Mouse (Mus musculus) midbrain, embryonic 11.5 days (tissue): ENCODE data around the gene Cfap46. TPM values are rescaled to one million over a fixed set of nuclear protein-coding genes. Genes with fewer than 3 reads are reported as not detected.

ENCODE experiments used
- ATAC-seq: fragments of 200-750 bp; cut with Nextera tagmentation; 2 replicates; pipeline ENCODE4 v1.8.0; 2017; ENCODE audit warnings: moderate TSS enrichment, moderate library complexity; ENCODE audit not compliant: low FRiP score
- DNase-seq: peaks from one replicate; pipeline ENCODE4 v3.0.0; 2015; ENCODE audit warnings: low spot score; ENCODE audit errors: missing footprints
- H3K27ac ChIP-seq: fragments of 300-500 bp; sonication (generic); 2 replicates; pipeline ENCODE4 v1.5.1; 2014; ENCODE audit warnings: low read depth, low read length
- H3K27me3 ChIP-seq: fragments of 300-500 bp; sonication (generic); 2 replicates; pipeline ENCODE4 v1.6.1; 2014; ENCODE audit warnings: mild to moderate bottlenecking, low read length, moderate library complexity, mixed read lengths; ENCODE audit not compliant: control insufficient read depth, insufficient read depth
- H3K36me3 ChIP-seq: fragments of 300-500 bp; sonication (generic); 2 replicates; pipeline ENCODE4 v1.6.1; 2014; ENCODE audit warnings: mild to moderate bottlenecking, low read length, moderate library complexity, mixed read lengths; ENCODE audit not compliant: control insufficient read depth, insufficient read depth
- H3K4me1 ChIP-seq: fragments of 300-500 bp; sonication (generic); 2 replicates; pipeline ENCODE4 v1.6.1; 2014; ENCODE audit warnings: low read length; ENCODE audit not compliant: control insufficient read depth, insufficient read depth
- H3K4me2 ChIP-seq: fragments of 300-500 bp; sonication (generic); 2 replicates; pipeline ENCODE4 v1.6.1; 2014; ENCODE audit warnings: mild to moderate bottlenecking, moderate library complexity
- H3K4me3 ChIP-seq: fragments of 300-500 bp; sonication (generic); 2 replicates; pipeline ENCODE4 v1.5.1; 2014; ENCODE audit warnings: low read depth, low read length
- H3K9ac ChIP-seq: fragments of 300-500 bp; sonication (generic); 2 replicates; pipeline ENCODE4 v1.6.1; 2014; ENCODE audit warnings: low read length
- H3K9me3 ChIP-seq: fragments of 300-500 bp; sonication (generic); 2 replicates; pipeline ENCODE4 v1.6.1; 2016; ENCODE audit warnings: low read length; ENCODE audit not compliant: control insufficient read depth
- WGBS: fragments of 180-500 bp; shearing (Covaris S2); extraction: QIAGEN DNeasy Blood & Tissue Kit; methylation state at CpG from one replicate; pipeline ENCODE4 v1.1.7; 2014; 5-methylcytosine and 5-hydroxymethylcytosine counted together
- polyA plus RNA-seq: library from polyadenylated mRNA; unstranded; fragments of >200 nt; fragmentation: Nextera tagmentation; extraction: Ambion mirVana; gene quantifications from 2 replicates; pipeline ENCODE4 v1.2.1, GENCODE M21; 2014

The Cfap46 gene
- polyA plus RNA-seq, 1 experiment from 2014 or later: 0.37 TPM

- no peaks in the 10 kb centered on the region for H3K9me3 ChIP-seq
- DNase-seq (peak; percentile 97), ATAC-seq (no peak)
- peak overlapping the region; percentile 59 for H3K4me2 ChIP-seq
- peak overlapping the region; percentile 44 for H3K4me3 ChIP-seq
- no peak overlapping the region for H3K27ac ChIP-seq
- H3K4me1 ChIP-seq: peaks cover 24% of the 10 kb centered on the region
- no peaks in the 10 kb centered on the region for H3K36me3 ChIP-seq
- WGBS: 1% methylated on average over 53 of the region's 53 CpGs
- H3K9ac ChIP-seq: peak overlapping the region; percentile 55; the same call in 1 of the 2 replicates
- H3K27me3 ChIP-seq: peaks cover 94% of the 10 kb centered on the region
Observed at GRCm38 (mm10) chr7:139584221-139585175, 99.1 kb downstream of the Cfap46 start.

GRCm38 (mm10) chr7:139583094-139583737 lies 100.4 kb downstream of the Cfap46 start:
- Histone ChIP-seq H3K27ac (no peak overlapping the region), H3K4me2 (peak overlapping the region; percentile 59), H3K27me3 (peaks cover 98% of the 10 kb centered on the region), H3K4me3 (peak overlapping the region; percentile 44), H3K36me3 (no peaks in the 10 kb centered on the region), H3K9ac (no peak overlapping the region), H3K4me1 (peaks cover 24% of the 10 kb centered on the region), H3K9me3 (no peaks in the 10 kb centered on the region)
- peak; percentile 95 for DNase-seq
- WGBS: 8% methylated on average over 17 of the region's 17 CpGs
- ATAC-seq: 0 out of 2 replicates have a peak, but pooled peaks have one; percentile 37

- Histone ChIP-seq H3K4me2 (peak within 1 kb of the TSS; percentile 59), H3K9me3 (no peaks in the 10 kb centered on the region), H3K27ac (peak within 1 kb of the TSS; percentile 17), H3K27me3 (peaks cover 100% of the 10 kb centered on the region), H3K36me3 (no peaks in the 10 kb centered on the region), H3K4me3 (peak within 1 kb of the TSS; percentile 44), H3K9ac (peak within 1 kb of the TSS; percentile 65), H3K4me1 (peaks cover 22% of the 10 kb centered on the region)
- DNase-seq (peak; percentile 96), ATAC-seq (peak; percentile 86)
- WGBS: under 1% methylated on average over 54 of the region's 56 CpGs
Observed at GRCm38 (mm10) chr7:139582595-139582994, 101.0 kb downstream of the Cfap46 start, which contains the start of gene Nkx6-2. Gene Nkx6-2, minus strand, starts transcription at chr7:139582797.

- Histone ChIP-seq H3K9ac (peak overlapping the region; percentile 65), H3K4me2 (peak overlapping the region; percentile 59), H3K4me1 (peaks cover 22% of the 10 kb centered on the region), H3K36me3 (no peaks in the 10 kb centered on the region), H3K9me3 (no peaks in the 10 kb centered on the region), H3K4me3 (peak overlapping the region; percentile 44), H3K27me3 (peaks cover 98% of the 10 kb centered on the region), H3K27ac (peak overlapping the region; percentile 17)
- peak; percentile 95 for DNase-seq
- WGBS: under 1% methylated on average over 79 of the region's 82 CpGs
- ATAC-seq: peak; percentile 54
Observed at GRCm38 (mm10) chr7:139581801-139582571, 101.6 kb downstream of the Cfap46 start.

- peaks cover 22% of the 10 kb centered on the region for H3K4me1 ChIP-seq
- H3K9ac ChIP-seq: peak overlapping the region; percentile 65
- no peak overlapping the region; the same call in 1 of the 2 replicates for H3K27ac ChIP-seq
Observed at GRCm38 (mm10) chr7:139580851-139581775, 102.5 kb downstream of the Cfap46 start.

GRCm38 (mm10) chr7:139579261-139579905 lies 104.2 kb downstream of the Cfap46 start:
- Histone ChIP-seq H3K27me3 (peaks cover 72% of the 10 kb centered on the region), H3K9me3 (no peaks in the 10 kb centered on the region), H3K27ac (no peak overlapping the region; the same call in 1 of the 2 replicates), H3K4me2 (peak overlapping the region; percentile 59), H3K4me1 (peaks cover 17% of the 10 kb centered on the region), H3K9ac (peak overlapping the region; percentile 65; the same call in 1 of the 2 replicates), H3K36me3 (no peaks in the 10 kb centered on the region), H3K4me3 (peak overlapping the region; percentile 44)
- WGBS: 49% methylated on average over 21 of the region's 21 CpGs
- ATAC-seq (no peak), DNase-seq (no peak)

More at GRCm38 (mm10) chr7:139580851-139581775, 102.5 kb downstream of the Cfap46 start:
- peak overlapping the region; percentile 44 for H3K4me3 ChIP-seq
- H3K4me2 ChIP-seq: peak overlapping the region; percentile 59
- DNase-seq (peak; percentile 97), ATAC-seq (no peak)
- peaks cover 89% of the 10 kb centered on the region for H3K27me3 ChIP-seq
- no peaks in the 10 kb centered on the region for H3K9me3 ChIP-seq
- WGBS: 1% methylated on average over 78 of the region's 78 CpGs
- H3K36me3 ChIP-seq: no peaks in the 10 kb centered on the region

- H3K4me1 ChIP-seq: peaks cover 4% of the 10 kb centered on the region; the same call in 1 of the 2 replicates
- H3K27ac ChIP-seq: no peak overlapping the region
- H3K36me3 ChIP-seq: no peaks in the 10 kb centered on the region
- peaks cover 40% of the 10 kb centered on the region for H3K27me3 ChIP-seq
- DNase-seq (no peak), ATAC-seq (no peak)
- no peaks in the 10 kb centered on the region for H3K9me3 ChIP-seq
- H3K9ac ChIP-seq: no peak overlapping the region
- WGBS: 74% methylated on average over 16 of the region's 16 CpGs
- H3K4me2 ChIP-seq: no peak overlapping the region
- H3K4me3 ChIP-seq: no peak overlapping the region
Observed at GRCm38 (mm10) chr7:139576064-139576686, 107.4 kb downstream of the Cfap46 start.
